Mouse (Mus musculus): ENCODE results near the gene Plekha5. TPM values are rescaled to one million over a fixed set of nuclear protein-coding genes. Genes with fewer than 3 reads are reported as not detected.
"Not testable (repeated sequence)": the region's sequence is repeated elsewhere in the genome, so short reads cannot be mapped to it uniquely, and the experiment has no call there.

Plekha5 gene
- total and polyA plus RNA-seq, 2 experiments: 13.0 to 17.1 TPM

DNA sequence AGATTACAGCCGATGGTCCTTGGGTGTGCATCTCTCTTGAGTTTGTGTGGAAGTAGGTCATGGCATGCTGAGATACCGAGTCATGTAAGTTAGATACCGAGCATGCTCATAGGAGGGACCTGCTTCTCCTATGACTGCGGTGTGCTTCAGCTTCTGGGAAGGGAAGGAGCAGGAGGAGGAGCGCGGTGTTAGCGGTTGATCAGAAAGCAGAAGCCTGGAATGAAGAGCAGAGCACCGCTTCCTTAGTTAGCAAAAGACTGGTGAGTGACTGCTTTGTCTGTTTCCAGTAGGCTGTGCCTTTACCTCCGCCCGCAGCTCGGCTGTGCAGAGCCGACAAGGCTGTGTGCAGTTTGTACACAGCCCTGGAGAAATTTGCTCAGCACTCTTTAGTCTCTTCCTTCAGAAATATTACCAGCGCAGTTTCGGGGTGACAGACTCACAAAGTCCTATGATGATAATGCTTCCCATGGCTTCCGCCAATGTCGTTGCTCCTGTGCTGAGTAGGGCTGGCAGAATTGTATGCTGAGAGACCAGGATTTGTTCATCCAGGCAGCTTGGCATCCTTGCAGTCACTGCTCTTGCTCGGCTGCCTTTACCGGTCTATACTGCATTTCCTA lies 67.2 kb downstream of the Plekha5 start:
- no peaks in the 10 kb centered on the region for H3K36me3 ChIP-seq (ENCODE audit: control insufficient read depth, insufficient read depth, low read length)
- no peak for TF ChIP-seq POLR2A (IDR thresholded peaks at IDR 0.05; ENCODE audit: extremely low read depth, insufficient read depth, low read length)
- TF ChIP-seq CTCF (IDR thresholded peaks at IDR 0.05; ENCODE audit: low read depth, low read length): no peak
- no peak overlapping the region for H3K27ac ChIP-seq (replicated peaks; ENCODE audit: insufficient read depth, low read depth, low read length)
- 82% methylated on average over 18 of the region's 18 CpGs for WGBS
- no peaks in the 10 kb centered on the region for H3K27me3 ChIP-seq (ENCODE audit: control insufficient read depth, insufficient read depth, low read length)
- DNase-seq (ENCODE audit: extremely low read depth, low read depth, low spot score): no peak
- H3K79me2 ChIP-seq (ENCODE audit: control insufficient read depth, insufficient read depth, low read length): peaks cover 26% of the 10 kb centered on the region
- peaks cover 9% of the 10 kb centered on the region for H3K4me1 ChIP-seq (ENCODE audit: control insufficient read depth, insufficient read depth, low read length)
- H3K4me3 ChIP-seq (ENCODE audit: insufficient read depth, low read depth, low read length): no peak overlapping the region
- no peak overlapping the region for H3K9ac ChIP-seq (ENCODE audit: low read depth, low read length)

DNA sequence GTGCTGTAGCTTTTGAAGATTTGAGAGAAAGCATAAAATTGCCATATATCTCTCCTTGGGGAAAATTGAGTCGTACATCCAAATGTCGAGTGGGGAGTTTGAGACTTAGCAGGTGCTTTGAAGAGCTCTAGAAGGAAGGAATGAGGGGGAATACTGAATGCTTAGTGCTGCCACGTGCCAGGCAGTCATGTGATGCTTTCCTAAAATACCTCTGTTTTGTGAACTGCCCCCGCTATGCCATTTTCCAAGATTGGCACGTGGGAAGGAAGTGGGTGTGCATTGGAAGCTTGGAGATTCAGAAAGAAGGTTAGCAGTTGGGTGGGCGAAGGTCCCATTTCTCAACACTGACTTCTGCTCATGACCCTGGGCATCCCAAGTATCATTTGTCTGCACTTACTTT lies 68.2 kb downstream of the Plekha5 start:
- DNase-seq (ENCODE audit: extremely low read depth, low read depth, low spot score): no peak

DNA sequence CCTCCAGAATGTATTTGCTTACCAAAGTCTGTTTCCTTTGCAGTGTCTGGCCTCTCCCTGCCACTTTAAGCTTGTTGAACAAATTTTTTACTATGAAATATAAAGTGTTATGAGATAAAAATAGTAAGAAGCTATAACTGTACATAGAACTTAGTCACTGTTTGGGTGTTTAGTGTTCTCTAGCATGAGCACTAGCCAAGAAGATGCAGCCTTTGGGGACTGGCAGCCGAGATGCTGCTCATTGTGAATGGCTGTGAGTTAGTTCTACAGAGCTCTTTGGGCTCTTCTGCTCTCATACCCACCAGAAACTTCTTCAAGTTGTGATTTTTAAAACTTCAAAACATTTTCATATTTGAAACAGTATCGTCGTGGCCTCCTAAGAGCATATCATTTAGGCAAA lies 74.2 kb downstream of the Plekha5 start:
- no peak for TF ChIP-seq POLR2A (IDR thresholded peaks at IDR 0.05; ENCODE audit: extremely low read depth, insufficient read depth, low read length)
- no peak for TF ChIP-seq CTCF (IDR thresholded peaks at IDR 0.05; ENCODE audit: low read depth, low read length)
- H3K36me3 ChIP-seq (ENCODE audit: control insufficient read depth, insufficient read depth, low read length): no peaks in the 10 kb centered on the region
- H3K27ac ChIP-seq (replicated peaks; ENCODE audit: insufficient read depth, low read depth, low read length): no peak overlapping the region
- H3K9ac ChIP-seq (ENCODE audit: low read depth, low read length): no peak overlapping the region
- no peaks in the 10 kb centered on the region for H3K27me3 ChIP-seq (ENCODE audit: control insufficient read depth, insufficient read depth, low read length)
- WGBS: 88% methylated on average over 3 of the region's 3 CpGs
- H3K4me1 ChIP-seq (ENCODE audit: control insufficient read depth, insufficient read depth, low read length): peaks cover 3% of the 10 kb centered on the region
- DNase-seq (ENCODE audit: extremely low read depth, low read depth, low spot score): no peak
- H3K79me2 ChIP-seq (ENCODE audit: control insufficient read depth, insufficient read depth, low read length): peaks cover 19% of the 10 kb centered on the region; the same call in 1 of the 2 replicates
- H3K4me3 ChIP-seq (ENCODE audit: insufficient read depth, low read depth, low read length): no peak overlapping the region

More for the DNA sequence above, 68.2 kb downstream of the Plekha5 start:
- H3K27ac ChIP-seq (replicated peaks; ENCODE audit: insufficient read depth, low read depth, low read length): no peak overlapping the region
- H3K4me1 ChIP-seq (ENCODE audit: control insufficient read depth, insufficient read depth, low read length): peaks cover 6% of the 10 kb centered on the region
- TF ChIP-seq POLR2A (IDR thresholded peaks at IDR 0.05; ENCODE audit: extremely low read depth, insufficient read depth, low read length) (no peak), CTCF (IDR thresholded peaks at IDR 0.05; ENCODE audit: low read depth, low read length) (no peak)
- no peak overlapping the region for H3K9ac ChIP-seq (ENCODE audit: low read depth, low read length)
- no peak overlapping the region for H3K4me3 ChIP-seq (ENCODE audit: insufficient read depth, low read depth, low read length)
- H3K36me3 ChIP-seq (ENCODE audit: control insufficient read depth, insufficient read depth, low read length): no peaks in the 10 kb centered on the region
- peaks cover 24% of the 10 kb centered on the region for H3K79me2 ChIP-seq (ENCODE audit: control insufficient read depth, insufficient read depth, low read length)
- WGBS: 81% methylated on average over 6 of the region's 6 CpGs
- no peaks in the 10 kb centered on the region for H3K27me3 ChIP-seq (ENCODE audit: control insufficient read depth, insufficient read depth, low read length)

DNA sequence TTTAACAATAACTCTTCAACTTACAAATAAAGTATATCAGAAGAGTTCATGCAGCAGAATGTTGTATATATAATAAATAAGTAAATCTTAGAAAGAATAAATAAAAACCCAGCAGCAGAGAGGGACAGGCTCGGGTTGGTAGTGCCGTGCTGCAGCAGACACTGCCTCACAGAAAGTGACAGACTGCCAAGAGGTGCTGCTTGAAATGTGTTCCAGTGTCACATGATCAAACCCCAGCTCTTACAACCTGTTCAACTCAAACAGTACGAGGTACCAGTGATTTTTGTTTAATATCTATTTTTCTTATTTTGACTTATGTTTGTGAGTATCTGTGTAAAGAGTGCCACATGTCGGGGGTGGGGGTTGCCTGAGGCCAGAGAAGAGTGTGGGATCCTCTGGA lies 75.1 kb downstream of the Plekha5 start:
- no peak overlapping the region for H3K27ac ChIP-seq (replicated peaks; ENCODE audit: insufficient read depth, low read depth, low read length)
- DNase-seq (ENCODE audit: extremely low read depth, low read depth, low spot score): peak; percentile 53
- no peaks in the 10 kb centered on the region for H3K27me3 ChIP-seq (ENCODE audit: control insufficient read depth, insufficient read depth, low read length)
- H3K9ac ChIP-seq (ENCODE audit: low read depth, low read length): no peak overlapping the region
- WGBS: 44% methylated on average over 4 of the region's 4 CpGs
- H3K4me1 ChIP-seq (ENCODE audit: control insufficient read depth, insufficient read depth, low read length): peaks cover 3% of the 10 kb centered on the region
- TF ChIP-seq POLR2A (IDR thresholded peaks at IDR 0.05; ENCODE audit: extremely low read depth, insufficient read depth, low read length): no peak
- TF ChIP-seq CTCF (IDR thresholded peaks at IDR 0.05; ENCODE audit: low read depth, low read length): no peak
- H3K79me2 ChIP-seq (ENCODE audit: control insufficient read depth, insufficient read depth, low read length): peaks cover 17% of the 10 kb centered on the region; the same call in 1 of the 2 replicates
- H3K36me3 ChIP-seq (ENCODE audit: control insufficient read depth, insufficient read depth, low read length): no peaks in the 10 kb centered on the region
- no peak overlapping the region for H3K4me3 ChIP-seq (ENCODE audit: insufficient read depth, low read depth, low read length)

DNA sequence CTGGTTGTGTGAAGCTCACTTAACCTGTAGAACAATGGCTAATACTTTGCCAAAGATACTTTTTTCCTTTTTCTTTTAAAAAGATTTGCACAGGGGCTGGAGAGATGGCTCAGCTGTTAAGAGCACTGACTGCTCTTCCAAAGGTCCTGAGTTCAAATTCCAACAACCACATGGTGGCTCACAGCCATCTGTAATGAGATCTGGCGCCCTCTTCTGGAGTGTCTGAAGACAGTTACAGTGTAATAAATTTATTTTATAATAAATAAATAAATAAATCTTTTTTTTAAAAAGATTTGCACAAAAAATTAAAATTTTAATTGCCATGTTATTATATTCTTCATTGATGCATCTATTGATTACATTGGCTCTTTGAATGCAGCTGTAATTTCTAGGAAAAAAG lies 77.0 kb downstream of the Plekha5 start:
- H3K4me1 ChIP-seq (ENCODE audit: control insufficient read depth, insufficient read depth, low read length); H3K27ac ChIP-seq (replicated peaks; ENCODE audit: insufficient read depth, low read depth, low read length); H3K9ac ChIP-seq (ENCODE audit: low read depth, low read length); DNase-seq (ENCODE audit: extremely low read depth, low read depth, low spot score); H3K36me3 ChIP-seq (ENCODE audit: control insufficient read depth, insufficient read depth, low read length); H3K4me3 ChIP-seq (ENCODE audit: insufficient read depth, low read depth, low read length); H3K27me3 ChIP-seq (ENCODE audit: control insufficient read depth, insufficient read depth, low read length): not testable (repeated sequence)
- 76% methylated on average over 1 of the region's 1 CpGs for WGBS
- H3K79me2 ChIP-seq (ENCODE audit: control insufficient read depth, insufficient read depth, low read length): peaks cover 17% of the 10 kb centered on the region; the same call in 1 of the 2 replicates

DNA sequence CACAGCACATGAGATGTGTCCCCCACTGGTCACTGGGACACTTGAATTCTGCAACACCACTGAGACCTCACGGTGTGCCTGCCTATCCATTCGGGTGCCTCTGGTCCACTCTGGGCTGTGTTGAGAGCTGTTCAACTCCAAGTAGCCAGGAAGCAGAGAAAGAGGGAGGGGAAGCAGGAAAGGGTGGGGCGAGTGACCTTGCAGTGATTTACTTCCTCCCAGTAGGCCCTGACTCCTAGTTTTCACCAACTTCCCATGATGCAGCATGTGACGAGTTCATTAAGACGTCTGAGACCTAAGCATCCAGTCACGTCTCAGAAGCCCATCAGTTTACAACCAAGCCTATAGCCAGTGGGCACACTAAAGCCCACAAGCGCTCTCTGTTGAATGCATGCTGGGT lies 78.0 kb downstream of the Plekha5 start:
- Histone ChIP-seq H3K4me3 (ENCODE audit: insufficient read depth, low read depth, low read length) (no peak overlapping the region), H3K27me3 (ENCODE audit: control insufficient read depth, insufficient read depth, low read length) (no peaks in the 10 kb centered on the region), H3K9ac (ENCODE audit: low read depth, low read length) (no peak overlapping the region), H3K4me1 (ENCODE audit: control insufficient read depth, insufficient read depth, low read length) (peaks cover 9% of the 10 kb centered on the region), H3K79me2 (ENCODE audit: control insufficient read depth, insufficient read depth, low read length) (peaks cover 17% of the 10 kb centered on the region; the same call in 1 of the 2 replicates), H3K36me3 (ENCODE audit: control insufficient read depth, insufficient read depth, low read length) (no peaks in the 10 kb centered on the region), H3K27ac (replicated peaks; ENCODE audit: insufficient read depth, low read depth, low read length) (no peak overlapping the region)
- DNase-seq (ENCODE audit: extremely low read depth, low read depth, low spot score): no peak
- TF ChIP-seq CTCF (IDR thresholded peaks at IDR 0.05; ENCODE audit: low read depth, low read length) (no peak), POLR2A (IDR thresholded peaks at IDR 0.05; ENCODE audit: extremely low read depth, insufficient read depth, low read length) (no peak)
- 86% methylated on average over 7 of the region's 7 CpGs for WGBS

All from liver, adult 2 months (tissue).